ENCODE assay signal across 13 mouse cellular contexts in the genomic region with DNA sequence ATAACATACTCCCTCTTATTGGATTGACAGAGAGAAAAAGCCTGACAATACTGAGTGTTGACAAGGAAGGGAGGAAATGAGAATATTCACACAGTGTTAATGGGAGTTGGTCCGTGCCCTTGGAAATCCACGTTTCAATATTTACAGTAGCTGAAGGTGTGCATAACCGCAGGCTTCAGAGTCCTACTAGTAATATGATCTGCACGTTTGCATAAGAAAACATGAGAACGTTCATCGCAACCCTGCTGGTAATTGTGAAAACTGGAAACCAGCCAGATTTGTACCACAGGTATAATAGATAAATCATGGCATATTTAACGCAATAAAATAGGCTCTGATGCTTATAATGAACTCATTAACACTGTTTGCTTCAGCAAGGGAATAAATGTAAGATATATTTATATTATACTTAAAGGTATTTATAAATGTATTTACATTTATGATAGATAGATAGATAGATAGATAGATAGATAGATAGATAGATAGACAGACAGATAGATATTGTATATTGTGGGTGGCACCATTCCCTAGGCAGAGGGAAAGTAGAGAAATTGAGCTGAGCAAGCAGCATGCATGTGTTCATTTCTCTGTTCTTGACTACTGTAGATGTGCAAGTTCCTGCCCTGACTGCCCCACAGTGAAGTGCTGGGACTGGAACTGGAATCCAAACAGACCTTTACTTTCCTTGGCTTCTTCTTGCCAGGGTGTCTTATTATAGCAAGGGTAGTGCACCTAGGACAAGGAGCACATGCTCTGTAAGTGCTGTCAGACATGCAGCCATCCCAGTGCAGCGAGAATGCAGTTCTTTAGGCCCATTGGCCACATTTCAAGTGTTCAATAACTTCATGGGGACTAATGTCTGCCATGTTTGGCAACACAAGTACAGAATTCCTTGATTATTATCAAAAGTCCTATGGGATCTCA.
"Had no signal": no experiment of that assay in that cellular context is flagged by ENCODE, and none has a peak within 500 bp of the region (broad histone marks: within the 10 kb centered on the region; RNA-seq: fewer than 3 reads in every experiment).

No protein-coding gene starts in this region.

- H3K27ac ChIP-seq: hindbrain, postnatal 0 days; kidney, embryonic 15.5 days; limb, embryonic 15.5 days; liver, embryonic 12.5 days; macrophage; midbrain, embryonic 12.5 days had no signal

- H3K9me3 ChIP-seq: kidney, embryonic 15.5 days; limb, embryonic 15.5 days; liver, embryonic 12.5 days; midbrain, embryonic 12.5 days had no signal

- H3K9ac ChIP-seq: kidney, embryonic 15.5 days; limb, embryonic 15.5 days; liver, embryonic 12.5 days; midbrain, embryonic 12.5 days had no signal

- H3K4me2 ChIP-seq: kidney, embryonic 15.5 days; limb, embryonic 15.5 days; liver, embryonic 12.5 days; midbrain, embryonic 12.5 days had no signal

- H3K27me3 ChIP-seq: kidney, embryonic 15.5 days; limb, embryonic 15.5 days; liver, embryonic 12.5 days; megakaryocyte, embryonic 14.5 days; midbrain, embryonic 12.5 days had no signal

- DNase-seq: kidney, adult 2 months; kidney, postnatal 14 days; right cerebral cortex, postnatal 4 days; spleen, adult 18-20 months; thymus, adult 2 months; thymus, postnatal 25 days had no signal

- H3K4me1 ChIP-seq: limb, embryonic 15.5 days; liver, embryonic 12.5 days; megakaryocyte, embryonic 14.5 days; midbrain, embryonic 12.5 days had no signal

- H3K36me3 ChIP-seq: kidney, embryonic 15.5 days; limb, embryonic 15.5 days; liver, embryonic 12.5 days; midbrain, embryonic 12.5 days had no signal

- ATAC-seq: hindbrain, postnatal 0 days; liver, embryonic 12.5 days had no signal

- H3K4me3 ChIP-seq: kidney, embryonic 15.5 days; limb, embryonic 15.5 days; liver, embryonic 12.5 days; megakaryocyte, embryonic 14.5 days; midbrain, embryonic 12.5 days had no signal
